Mouse (Mus musculus) liver, postnatal 0 days (tissue): ENCODE measurements around the gene Fat3. TPM values are rescaled to one million over a fixed set of nuclear protein-coding genes. Genes with fewer than 3 reads are reported as not detected.

Experiments used
- ATAC-seq: fragments of 200-750 bp; cut with Nextera tagmentation; 2 replicates; pipeline ENCODE4 v1.8.0; 2017; ENCODE audit warnings: mild to moderate bottlenecking, moderate library complexity
- DNase-seq: peaks from one replicate; pipeline ENCODE4 v3.0.0-alpha.2; 2016
- H3K27ac ChIP-seq: fragments of 300-500 bp; sonication (generic); 2 replicates; pipeline ENCODE4 v1.5.1; 2014; ENCODE audit warnings: antibody characterized with exemption, moderate library complexity, mild to moderate bottlenecking, low read depth
- H3K27me3 ChIP-seq: fragments of 300-500 bp; sonication (generic); 2 replicates; pipeline ENCODE4 v1.6.1; 2014; ENCODE audit warnings: low read length, control low read depth, mixed read lengths; ENCODE audit not compliant: insufficient read depth
- H3K36me3 ChIP-seq: fragments of 300-500 bp; sonication (generic); replicated peaks from 2 replicates; pipeline ENCODE4 v1.6.1; 2014; ENCODE audit warnings: mild to moderate bottlenecking, control low read depth, low read length, moderate library complexity, mixed read lengths; ENCODE audit not compliant: insufficient read depth
- H3K4me1 ChIP-seq: fragments of 300-500 bp; sonication (generic); 2 replicates; pipeline ENCODE4 v1.6.1; 2014; ENCODE audit warnings: antibody characterized with exemption, mild to moderate bottlenecking, control low read depth; ENCODE audit not compliant: insufficient read depth
- H3K4me2 ChIP-seq: fragments of 300-500 bp; sonication (generic); 2 replicates; pipeline ENCODE4 v1.6.1; 2014; ENCODE audit warnings: low read depth, mild to moderate bottlenecking, low read length, moderate library complexity, mixed read lengths
- H3K4me3 ChIP-seq: fragments of 300-500 bp; sonication (generic); 2 replicates; pipeline ENCODE4 v1.5.1; 2014; ENCODE audit warnings: low read depth, low read length
- H3K9ac ChIP-seq: fragments of 300-500 bp; sonication (generic); replicated peaks from 2 replicates; pipeline ENCODE4 v1.6.1; 2014; ENCODE audit warnings: mild to moderate bottlenecking, moderate library complexity
- H3K9me3 ChIP-seq: fragments of 300-500 bp; sonication (generic); 2 replicates; pipeline ENCODE4 v1.6.1; 2016; ENCODE audit warnings: mild to moderate bottlenecking, control low read depth, low read length, mixed read lengths
- CTCF ChIP-seq: sonication (generic); IDR thresholded peaks from 2 replicates; pipeline ENCODE4 v1.5.1; 2016; ENCODE audit warnings: antibody characterized with exemption, low read depth
- EP300 ChIP-seq: IDR thresholded peaks from 2 replicates; pipeline ENCODE4 v1.6.1; 2016; ENCODE audit warnings: antibody characterized with exemption, low read depth, mild to moderate bottlenecking
- WGBS: fragments of 180-500 bp; shearing (Covaris S2); extraction: QIAGEN DNeasy Blood & Tissue Kit; methylation state at CpG from one replicate; pipeline ENCODE4 v1.1.7; 2014; ENCODE audit not compliant: insufficient replicate concordance; 5-methylcytosine and 5-hydroxymethylcytosine counted together
- polyA plus RNA-seq: library from polyadenylated mRNA; unstranded; fragments of >200 nt; fragmentation: Nextera tagmentation; extraction: Ambion mirVana; gene quantifications from 2 replicates; pipeline ENCODE4 v1.2.1, GENCODE M21; 2015

The Fat3 gene
- polyA plus RNA-seq, 1 experiment from 2014 or later, result 0.02 TPM

DNA sequence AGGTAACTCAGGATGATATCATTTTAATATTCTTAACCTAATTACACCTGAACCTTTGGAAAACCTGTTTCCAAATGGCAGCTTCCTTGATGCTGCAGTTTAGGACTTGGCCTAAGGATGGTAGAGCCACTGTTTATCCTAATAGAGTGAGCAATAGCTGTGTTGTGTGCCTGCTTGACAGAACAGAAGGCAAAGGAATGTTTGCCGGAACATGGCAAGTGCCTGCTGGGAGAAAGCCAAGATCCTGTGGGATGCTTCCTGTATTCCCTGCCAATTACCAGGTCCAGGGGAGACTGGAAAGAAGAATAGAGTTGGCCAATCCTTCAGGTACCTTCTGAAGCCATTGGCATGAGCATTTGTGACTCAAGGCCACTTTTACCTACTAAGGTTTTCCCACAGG, 300.1 kb downstream of the Fat3 start:
- Histone ChIP-seq H3K9me3 (no peaks in the 10 kb centered on the region), H3K36me3 (no peaks in the 10 kb centered on the region), H3K9ac (no peak overlapping the region), H3K27ac (no peak overlapping the region), H3K4me1 (no peaks in the 10 kb centered on the region), H3K4me2 (no peak overlapping the region), H3K4me3 (no peak overlapping the region), H3K27me3 (no peaks in the 10 kb centered on the region)
- DNase-seq (no peak), ATAC-seq (no peak)
- 75% methylated on average over 1 of the region's 1 CpGs for WGBS
- TF ChIP-seq CTCF (no peak), EP300 (no peak)

DNA sequence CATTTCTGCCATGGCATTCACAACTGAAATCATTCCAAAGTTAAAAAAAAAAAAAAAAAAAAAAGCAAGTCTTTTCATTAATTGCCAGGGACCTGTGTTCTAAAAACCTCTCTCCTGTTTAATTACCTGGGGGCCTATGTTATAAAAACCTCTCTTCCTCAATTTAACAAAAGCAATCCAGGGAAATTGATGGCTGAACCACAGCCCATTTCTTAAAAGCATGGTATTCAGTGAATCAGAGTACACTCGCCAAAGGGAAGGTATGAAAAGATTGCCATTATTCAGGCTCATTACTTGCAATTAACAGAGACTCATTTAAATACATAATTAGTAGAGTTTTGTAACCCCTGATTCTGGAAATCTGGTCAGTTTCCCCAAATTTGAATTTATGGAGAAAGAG, 314.6 kb downstream of the Fat3 start:
- Histone ChIP-seq H3K27me3 (no peaks in the 10 kb centered on the region), H3K9ac (no peak overlapping the region), H3K4me1 (no peaks in the 10 kb centered on the region), H3K4me2 (no peak overlapping the region), H3K36me3 (no peaks in the 10 kb centered on the region), H3K4me3 (no peak overlapping the region), H3K9me3 (no peaks in the 10 kb centered on the region), H3K27ac (no peak overlapping the region)
- no peak for ATAC-seq
- TF ChIP-seq CTCF (no peak), EP300 (no peak)
- WGBS, result 72% methylated on average over 1 of the region's 1 CpGs
- DNase-seq, result no peak

GRCm38 (mm10) chr9:16169238-16169637, 331.8 kb downstream of the Fat3 start:
- DNase-seq, result peak; percentile 60
- WGBS, result 76% methylated on average over 4 of the region's 4 CpGs

GRCm38 (mm10) chr9:16168051-16168450, 333.0 kb downstream of the Fat3 start:
- no peaks in the 10 kb centered on the region for H3K9me3 ChIP-seq
- DNase-seq, result no peak
- no peak overlapping the region for H3K27ac ChIP-seq
- H3K27me3 ChIP-seq, result no peaks in the 10 kb centered on the region
- no peaks in the 10 kb centered on the region for H3K4me1 ChIP-seq
- no peak overlapping the region for H3K4me2 ChIP-seq
- no peaks in the 10 kb centered on the region for H3K36me3 ChIP-seq
- no peak overlapping the region for H3K4me3 ChIP-seq
- no peak for ATAC-seq
- no peak overlapping the region for H3K9ac ChIP-seq
- WGBS, result 61% methylated on average over 2 of the region's 2 CpGs
- TF ChIP-seq CTCF, result no peak
- no peak for TF ChIP-seq EP300

More at GRCm38 (mm10) chr9:16169238-16169637, 331.8 kb downstream of the Fat3 start:
- Histone ChIP-seq H3K4me2 (no peak overlapping the region), H3K4me3 (no peak overlapping the region), H3K27ac (no peak overlapping the region), H3K27me3 (no peaks in the 10 kb centered on the region), H3K4me1 (no peaks in the 10 kb centered on the region), H3K36me3 (no peaks in the 10 kb centered on the region), H3K9me3 (no peaks in the 10 kb centered on the region), H3K9ac (no peak overlapping the region)
- no peak for TF ChIP-seq CTCF
- TF ChIP-seq EP300, result no peak
- peak; percentile 47 for ATAC-seq

DNA sequence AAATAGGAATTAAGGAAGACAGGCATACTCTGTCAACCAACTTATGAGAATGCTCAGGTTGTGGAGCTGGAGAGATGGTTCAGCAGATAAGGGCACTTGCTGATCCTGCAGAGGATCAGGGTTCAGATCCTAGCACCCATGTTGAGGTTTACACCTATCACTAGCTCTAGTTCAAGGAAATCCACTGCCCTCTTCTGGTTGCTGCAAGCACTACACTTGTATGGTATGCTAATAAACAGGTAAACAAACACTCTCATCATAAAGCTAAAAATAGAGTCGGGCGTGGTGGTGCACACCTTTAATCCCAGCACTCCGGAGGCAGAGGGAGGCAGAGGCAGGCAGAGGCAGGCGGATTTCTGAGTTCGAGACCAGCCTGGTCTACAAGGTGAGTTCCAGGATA, 341.7 kb downstream of the Fat3 start:
- 91% methylated on average over 5 of the region's 5 CpGs for WGBS
- ATAC-seq, result no peak

GRCm38 (mm10) chr9:16153580-16153930, 347.5 kb downstream of the Fat3 start:
- H3K9me3 ChIP-seq, result no peaks in the 10 kb centered on the region
- H3K4me3 ChIP-seq, result no peak overlapping the region
- TF ChIP-seq CTCF, result no peak
- TF ChIP-seq EP300, result no peak
- no peak overlapping the region for H3K27ac ChIP-seq
- ATAC-seq (no peak), DNase-seq (no peak)
- H3K36me3 ChIP-seq, result no peaks in the 10 kb centered on the region
- no peak overlapping the region for H3K4me2 ChIP-seq
- no peaks in the 10 kb centered on the region for H3K4me1 ChIP-seq
- H3K27me3 ChIP-seq, result no peaks in the 10 kb centered on the region
- no peak overlapping the region for H3K9ac ChIP-seq
- 70% methylated on average over 3 of the region's 3 CpGs for WGBS

More for the DNA sequence above, 341.7 kb downstream of the Fat3 start:
- H3K4me3 ChIP-seq, result no peak overlapping the region
- TF ChIP-seq EP300 (no peak), CTCF (peak; percentile 25; the same call in 1 of the 2 replicates)
- no peaks in the 10 kb centered on the region for H3K27me3 ChIP-seq
- no peaks in the 10 kb centered on the region for H3K36me3 ChIP-seq
- no peaks in the 10 kb centered on the region for H3K9me3 ChIP-seq
- no peak overlapping the region for H3K9ac ChIP-seq
- H3K27ac ChIP-seq, result no peak overlapping the region
- H3K4me1 ChIP-seq, result no peaks in the 10 kb centered on the region
- H3K4me2 ChIP-seq, result no peak overlapping the region
- DNase-seq, result no peak
